In genomic region chr13:57656606-57657005, GRCm38 (mm10) we compare ENCODE assay signal across 24 mouse cellular contexts.
DNase-seq lines count a peak whose midpoint lies in the region; ATAC-seq and TF ChIP-seq lines count a peak whose summit lies in the region.
"Had no signal": no experiment of that assay in that cellular context is flagged by ENCODE, and none has a peak within 500 bp of the region (broad histone marks: within the 10 kb centered on the region; RNA-seq: fewer than 3 reads in every experiment).

No protein-coding gene starts in this region.

- intact Hi-C loops in heart, adult 2 months (cut with DNase I), result no loop called here

- 75% methylated on average over 8 of the region's 8 CpGs for WGBS in heart, embryonic 10.5 days
- 46% methylated on average over 8 of the region's 8 CpGs for WGBS in heart, adult 2 months
- 76% methylated on average over 8 of the region's 8 CpGs for WGBS in liver, embryonic 13.5 days (ENCODE audit: insufficient replicate concordance)
- 79% methylated on average over 8 of the region's 8 CpGs for WGBS in liver, embryonic 11.5 days

- no peak for TF ChIP-seq POLR2A in heart, adult 2 months (IDR thresholded peaks at IDR 0.05; ENCODE audit: insufficient read depth, low read depth, low read length)

- peaks cover 16% of the 10 kb centered on the region for H3K4me1 ChIP-seq in heart, embryonic 10.5 days
- H3K4me1 ChIP-seq in heart, adult 2 months (ENCODE audit: control insufficient read depth, insufficient read depth, low read length), result no peaks in the 10 kb centered on the region
- peaks cover 56% of the 10 kb centered on the region for H3K4me1 ChIP-seq in liver, embryonic 13.5 days (replicated peaks)
- peaks cover 16% of the 10 kb centered on the region for H3K4me1 ChIP-seq in liver, embryonic 11.5 days (replicated peaks; ENCODE audit: control insufficient read depth, insufficient read depth, low read length)
- H3K4me1 ChIP-seq: neural tube, embryonic 12.5 days; stomach, embryonic 15.5 days had no signal

- no peak for DNase-seq in heart, embryonic 10.5 days (ENCODE audit: low spot score)
- DNase-seq in heart, adult 2 months, result no peak
- DNase-seq in liver, embryonic 13.5 days, result no peak
- no peak for DNase-seq in liver, embryonic 11.5 days (ENCODE audit: low spot score)
- peak; percentile 47 to 85 for DNase-seq in adrenal gland, adult (ENCODE audit: inconsistent age in 2 of 2, low spot score in 1 of 2)
- peak; percentile 69 for DNase-seq in adrenal gland, postnatal 14 days
- no peak for DNase-seq in left cerebral cortex, adult 8-10 months (ENCODE audit: low spot score in 2 of 2)
- DNase-seq: cerebellum, adult 9-10 months; gastrocnemius, adult 2 months; kidney, adult 18-20 months; layer of hippocampus, postnatal 36 days; lung, adult 2 months; thymus, adult 2 months had no signal

- H3K9me3 ChIP-seq in heart, embryonic 10.5 days, result no peaks in the 10 kb centered on the region
- no peaks in the 10 kb centered on the region for H3K9me3 ChIP-seq in liver, embryonic 13.5 days (replicated peaks)
- no peaks in the 10 kb centered on the region for H3K9me3 ChIP-seq in liver, embryonic 11.5 days (ENCODE audit: control insufficient read depth, low read length)
- H3K9me3 ChIP-seq: hindbrain, embryonic 13.5 days; limb, embryonic 12.5 days; liver, embryonic 12.5 days; midbrain, embryonic 15.5 days; neural tube, embryonic 12.5 days; stomach, embryonic 15.5 days had no signal

- H3K9ac ChIP-seq in heart, adult 2 months (ENCODE audit: low read depth, low read length), result no peak overlapping the region
- H3K9ac ChIP-seq in liver, embryonic 13.5 days, result no peak overlapping the region
- no peak overlapping the region for H3K9ac ChIP-seq in liver, embryonic 11.5 days (ENCODE audit: low read depth, low read length)
- H3K9ac ChIP-seq: hindbrain, embryonic 13.5 days; limb, embryonic 12.5 days; liver, embryonic 12.5 days; midbrain, embryonic 15.5 days; neural tube, embryonic 12.5 days; stomach, embryonic 15.5 days had no signal

- no peak overlapping the region for H3K4me3 ChIP-seq in heart, embryonic 10.5 days
- H3K4me3 ChIP-seq in heart, adult 2 months, result no peak overlapping the region
- H3K4me3 ChIP-seq in liver, embryonic 13.5 days (replicated peaks), result no peak overlapping the region
- no peak overlapping the region for H3K4me3 ChIP-seq in liver, embryonic 11.5 days (ENCODE audit: low read depth, low read length)
- H3K4me3 ChIP-seq: gastrocnemius, adult 2 months; hindbrain, embryonic 13.5 days; layer of hippocampus, adult 2 months; limb, embryonic 12.5 days; liver, embryonic 12.5 days; midbrain, embryonic 15.5 days; neural tube, embryonic 12.5 days; stomach, embryonic 15.5 days had no signal

- no peak overlapping the region for H3K4me2 ChIP-seq in liver, embryonic 13.5 days
- H3K4me2 ChIP-seq in liver, embryonic 11.5 days, result no peak overlapping the region
- H3K4me2 ChIP-seq: hindbrain, embryonic 13.5 days; limb, embryonic 12.5 days; liver, embryonic 12.5 days; midbrain, embryonic 15.5 days; neural tube, embryonic 12.5 days; stomach, embryonic 15.5 days had no signal

- no peaks in the 10 kb centered on the region for H3K79me2 ChIP-seq in heart, adult 2 months (replicated peaks; ENCODE audit: control insufficient read depth, insufficient read depth, low read length)

- no peak for TF ChIP-seq EP300 in heart, adult 2 months (IDR thresholded peaks at IDR 0.05; ENCODE audit: insufficient read depth, low read depth, low read length)

- H3K27ac ChIP-seq in heart, embryonic 10.5 days, result peak overlapping the region; percentile 50; the same call in 1 of the 2 replicates
- no peak overlapping the region for H3K27ac ChIP-seq in heart, adult 2 months
- 0 out of 2 replicates have a peak overlapping the region, but pooled peaks have one; percentile 64 for H3K27ac ChIP-seq in liver, embryonic 13.5 days
- no peak overlapping the region for H3K27ac ChIP-seq in liver, embryonic 11.5 days (ENCODE audit: low read depth, low read length)
- H3K27ac ChIP-seq: gastrocnemius, adult 2 months; hindbrain, embryonic 13.5 days; kidney, postnatal 0 days; layer of hippocampus, adult 2 months; limb, embryonic 12.5 days; macrophage; midbrain, embryonic 15.5 days; neural tube, embryonic 12.5 days; stomach, embryonic 15.5 days had no signal

- no peak for TF ChIP-seq CTCF in heart, adult 2 months (IDR thresholded peaks at IDR 0.05)

- ATAC-seq in liver, embryonic 13.5 days (ENCODE audit: low read depth), result no peak
- no peak for ATAC-seq in liver, embryonic 11.5 days (replicated peaks; ENCODE audit: low FRiP score)
- ATAC-seq: CD4-positive, CD25-positive, alpha-beta regulatory T cell, adult 4 months; forebrain, embryonic 14.5 days; liver, embryonic 12.5 days; midbrain, embryonic 15.5 days had no signal

- H3K27me3 ChIP-seq in heart, embryonic 10.5 days (ENCODE audit: insufficient read depth, poor library complexity, severe bottlenecking), result peaks cover 24% of the 10 kb centered on the region
- H3K27me3 ChIP-seq in heart, adult 2 months (ENCODE audit: control insufficient read depth, insufficient read depth, low read length), result no peaks in the 10 kb centered on the region
- H3K27me3 ChIP-seq in liver, embryonic 13.5 days, result no peaks in the 10 kb centered on the region
- no peaks in the 10 kb centered on the region for H3K27me3 ChIP-seq in liver, embryonic 11.5 days (replicated peaks; ENCODE audit: control insufficient read depth, insufficient read depth, low read length)
- H3K27me3 ChIP-seq: hindbrain, embryonic 13.5 days; midbrain, embryonic 15.5 days; neural tube, embryonic 12.5 days; stomach, embryonic 15.5 days had no signal

- no peaks in the 10 kb centered on the region for H3K36me3 ChIP-seq in heart, embryonic 10.5 days
- no peaks in the 10 kb centered on the region for H3K36me3 ChIP-seq in heart, adult 2 months (ENCODE audit: control insufficient read depth, insufficient read depth, low read length)
- no peaks in the 10 kb centered on the region for H3K36me3 ChIP-seq in liver, embryonic 13.5 days
- H3K36me3 ChIP-seq in liver, embryonic 11.5 days (ENCODE audit: control insufficient read depth, insufficient read depth, low read length), result no peaks in the 10 kb centered on the region
- H3K36me3 ChIP-seq: hindbrain, embryonic 13.5 days; limb, embryonic 12.5 days; liver, embryonic 12.5 days; midbrain, embryonic 15.5 days; neural tube, embryonic 12.5 days; stomach, embryonic 15.5 days had no signal

Comparison
In these comparisons a context has a peak if more than half of its experiments do, and no peak if none do; other contexts are left out.
1. H3K27ac ChIP-seq: peak in heart, embryonic 10.5 days (single experiment) and liver, embryonic 13.5 days (single experiment); none in heart, adult 2 months (single experiment) and liver, embryonic 11.5 days (single experiment).
2. DNase-seq: peak in adrenal gland, adult (2 of 2) and adrenal gland, postnatal 14 days (single experiment); none in heart, embryonic 10.5 days (single experiment), heart, adult 2 months (0 of 2), liver, embryonic 13.5 days (single experiment), liver, embryonic 11.5 days (single experiment) and left cerebral cortex, adult 8-10 months (0 of 2).